Mouse (Mus musculus) left cerebral cortex, adult 8-10 months (tissue): ENCODE measurements around the gene Ppp4r3a. TPM values are rescaled to one million over a fixed set of nuclear protein-coding genes. Genes with fewer than 3 reads are reported as not detected.

ENCODE experiments used
- DNase-seq, 2 experiments: peaks; one replicate each; pipeline ENCODE4 v3.0.0; 2022; ENCODE audit warnings: low spot score in 2 of 2
- total RNA-seq, 4 experiments: library from RNA; stranded (reverse); gene quantifications; 2 replicates each; pipeline ENCODE4 v1.2.4; 2022

Gene Ppp4r3a
- total RNA-seq, 4 experiments from 2014 or later, result 37.1 to 43.7 (median 41.6) TPM

DNA sequence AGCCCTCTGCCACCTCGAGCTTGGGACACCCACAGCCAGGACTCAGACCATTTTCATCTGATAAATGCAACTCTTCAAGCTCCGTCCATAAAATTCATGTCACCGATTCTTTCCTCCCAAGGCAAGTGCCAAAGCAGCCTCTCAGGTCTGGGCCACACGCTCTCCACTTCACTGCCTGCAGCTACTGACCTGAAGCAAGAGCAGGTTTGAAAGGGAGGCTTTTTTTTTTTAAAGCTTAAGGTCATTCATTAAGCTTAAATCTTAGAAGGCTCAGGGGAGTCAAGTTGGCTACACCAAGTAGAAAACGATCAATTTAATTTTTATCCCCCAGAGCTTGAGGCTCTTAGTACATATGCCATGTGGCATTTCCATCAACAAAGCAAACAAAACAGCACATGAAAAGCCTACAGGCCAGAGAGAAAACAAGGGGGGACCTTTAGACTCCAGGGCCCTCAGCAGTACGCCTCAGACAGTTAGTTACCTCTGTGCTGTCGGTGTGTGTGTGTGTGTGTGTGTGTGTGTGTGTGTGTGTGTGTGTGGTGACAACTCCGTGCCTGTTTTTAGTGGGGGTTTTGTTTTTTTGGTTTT is 70.3 kb downstream of the Ppp4r3a start:
- no peak for DNase-seq

DNA sequence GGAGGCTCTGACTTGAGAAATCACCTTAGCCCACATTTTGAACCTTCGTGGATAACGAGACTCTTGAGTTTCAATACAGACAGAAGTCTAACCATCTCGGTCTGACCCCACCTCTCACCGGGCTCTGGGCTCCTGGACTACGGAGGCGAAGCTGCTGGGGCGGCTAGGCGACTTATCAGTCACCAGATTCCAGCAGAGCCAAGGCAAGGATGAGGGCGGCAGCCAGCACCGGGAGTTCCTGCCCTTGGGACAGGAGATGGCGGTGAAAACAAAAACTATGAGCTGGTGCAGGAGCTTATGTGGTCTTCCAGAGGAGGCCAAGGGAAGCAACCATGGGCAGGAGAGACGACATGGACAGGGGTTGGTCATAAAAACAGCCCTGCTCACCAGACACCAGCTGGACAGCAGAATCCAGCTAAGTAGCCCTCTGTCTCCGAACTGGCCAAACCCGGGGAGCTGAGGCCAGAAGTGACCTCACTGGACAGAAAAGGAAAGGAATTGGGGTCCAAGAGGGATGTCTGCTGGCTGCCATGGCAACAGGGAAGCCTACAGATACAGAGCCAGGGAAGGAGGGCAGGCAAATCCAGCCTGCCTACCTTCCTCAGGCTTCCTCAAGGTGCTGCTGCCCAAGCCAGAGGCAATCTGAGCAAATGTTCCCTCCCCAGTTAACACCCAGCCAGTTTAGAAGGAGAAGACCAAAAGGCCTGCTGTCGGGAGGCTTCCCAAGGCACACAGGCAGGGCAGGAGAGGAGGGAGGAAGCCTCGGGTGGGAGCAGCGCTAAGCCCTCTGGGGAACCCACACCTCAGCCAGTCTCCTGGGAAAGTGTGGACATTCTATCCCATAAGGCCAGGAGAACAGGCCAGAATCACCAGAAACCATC is 71.1 kb downstream of the Ppp4r3a start:
- no peak for DNase-seq

DNA sequence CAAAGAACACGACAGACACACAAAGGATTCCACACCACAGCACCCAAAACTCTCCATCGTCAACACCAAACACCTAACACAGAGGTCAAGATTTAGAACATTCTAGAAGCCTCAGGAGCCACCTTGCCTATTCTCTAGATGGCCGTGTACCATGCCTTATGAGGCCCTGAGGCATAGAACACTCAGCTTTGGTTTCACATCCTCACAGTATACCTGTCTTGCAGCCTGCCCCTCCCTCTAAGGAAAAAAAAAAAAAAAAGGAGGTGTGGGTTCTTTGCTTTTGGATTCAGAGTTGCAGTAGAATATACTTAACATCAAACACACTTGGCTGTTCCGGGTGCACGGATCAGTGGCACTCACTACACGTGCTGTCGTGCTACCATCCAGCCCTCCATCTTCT is 72.5 kb downstream of the Ppp4r3a start:
- no peak for DNase-seq

DNA sequence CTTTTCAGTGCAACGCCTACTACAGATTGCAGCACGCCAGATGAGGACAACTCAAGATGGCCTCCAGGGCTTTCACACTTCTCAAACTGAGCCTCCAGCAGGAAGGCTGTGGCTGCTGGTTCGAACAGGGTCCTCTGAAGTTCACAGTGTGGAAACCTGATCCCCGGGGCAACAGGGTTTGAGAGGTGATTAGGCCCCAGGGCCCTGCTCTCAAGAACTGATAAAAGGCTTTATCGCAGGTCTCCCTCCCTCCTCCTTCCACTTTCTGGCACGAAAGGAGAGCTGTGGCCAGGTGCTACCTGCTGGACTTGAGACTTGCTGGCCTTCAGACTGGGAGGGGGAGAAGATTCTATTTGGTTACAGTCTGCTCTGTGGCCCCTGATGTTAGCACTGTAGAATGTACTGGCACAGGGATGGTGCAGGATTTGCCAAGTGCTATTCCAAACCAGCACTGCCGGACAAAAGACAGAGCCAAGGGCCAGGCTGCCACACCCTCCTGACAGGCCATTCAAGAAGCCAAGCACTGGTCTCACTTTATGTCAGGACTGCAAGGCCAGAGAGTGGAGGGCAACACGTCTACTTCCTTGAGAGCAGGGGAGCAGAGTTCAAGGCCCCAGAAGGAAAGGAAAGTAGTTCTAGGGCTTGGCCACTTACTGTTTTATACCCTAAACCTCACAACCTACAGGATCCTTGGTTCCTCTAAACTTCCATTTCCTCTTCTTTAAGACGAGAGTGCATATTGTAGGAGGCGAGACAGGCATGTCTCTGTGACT is 73.2 kb downstream of the Ppp4r3a start:
- no peak for DNase-seq

DNA sequence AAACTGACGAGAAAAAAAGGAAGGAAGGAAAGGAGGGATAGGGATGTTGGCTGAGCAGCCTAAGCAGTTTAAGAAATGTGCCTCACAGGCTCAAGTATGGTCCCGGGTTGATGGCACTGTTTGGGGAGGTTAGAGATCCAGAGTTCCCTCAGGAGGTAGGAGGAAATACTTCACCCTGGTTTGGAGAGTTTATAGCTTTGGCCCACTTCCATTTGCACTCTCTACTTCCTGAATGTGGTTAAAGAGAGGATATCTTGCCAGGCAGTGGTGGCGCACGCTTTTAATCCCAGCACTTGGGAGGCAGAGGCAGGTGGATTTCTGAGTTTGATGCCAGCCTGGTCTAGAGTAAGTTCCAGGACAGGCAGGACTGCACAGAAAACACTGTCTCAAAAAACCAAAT is 74.3 kb downstream of the Ppp4r3a start:
- no peak for DNase-seq

DNA sequence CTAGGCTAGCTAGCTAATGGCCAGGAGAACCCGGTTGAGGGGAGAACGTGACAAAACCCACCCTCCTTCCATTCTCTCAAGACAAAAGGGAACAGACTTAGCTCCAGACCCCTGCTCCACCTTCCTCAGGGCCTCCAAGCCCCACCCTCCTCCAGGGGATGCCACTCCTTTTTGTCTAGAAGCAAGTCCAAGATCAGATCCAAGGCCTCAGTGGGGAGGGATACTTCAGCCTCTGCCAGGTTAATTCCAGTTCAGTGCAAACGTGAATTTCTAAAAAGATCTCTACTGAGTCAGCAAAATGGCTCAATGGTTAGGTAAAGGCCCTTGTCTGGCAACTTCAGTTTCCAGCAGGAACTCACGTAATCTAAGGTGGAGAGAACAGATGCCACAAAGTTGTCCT is 74.9 kb downstream of the Ppp4r3a start:
- DNase-seq, result no peak

DNA sequence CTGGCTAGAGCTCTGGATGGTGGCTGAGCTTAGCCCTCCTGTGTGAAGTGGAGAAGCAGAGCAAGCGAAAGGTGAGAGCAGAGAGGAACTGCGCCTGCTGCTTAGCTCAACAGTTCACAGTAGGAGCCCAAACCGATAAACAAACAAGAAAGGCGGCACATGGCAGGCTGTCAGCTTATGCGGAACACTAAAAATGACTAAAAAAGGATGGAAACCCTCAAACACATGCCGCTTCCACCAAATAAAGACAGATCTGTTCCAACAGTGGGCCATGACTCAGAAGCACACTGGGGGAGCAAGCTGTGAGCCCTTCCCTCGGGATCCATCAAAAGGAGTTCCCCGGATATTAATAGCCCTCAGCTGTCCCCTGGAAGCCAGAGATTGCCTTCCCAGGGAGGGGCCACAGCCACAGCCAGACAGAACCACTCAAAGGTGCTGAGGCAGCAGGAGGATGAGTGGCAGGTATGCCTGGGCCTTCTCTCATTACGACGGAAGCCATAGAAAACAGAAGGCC is 75.5 kb downstream of the Ppp4r3a start:
- peak in 1 of 2 experiments; percentile 79 for DNase-seq

DNA sequence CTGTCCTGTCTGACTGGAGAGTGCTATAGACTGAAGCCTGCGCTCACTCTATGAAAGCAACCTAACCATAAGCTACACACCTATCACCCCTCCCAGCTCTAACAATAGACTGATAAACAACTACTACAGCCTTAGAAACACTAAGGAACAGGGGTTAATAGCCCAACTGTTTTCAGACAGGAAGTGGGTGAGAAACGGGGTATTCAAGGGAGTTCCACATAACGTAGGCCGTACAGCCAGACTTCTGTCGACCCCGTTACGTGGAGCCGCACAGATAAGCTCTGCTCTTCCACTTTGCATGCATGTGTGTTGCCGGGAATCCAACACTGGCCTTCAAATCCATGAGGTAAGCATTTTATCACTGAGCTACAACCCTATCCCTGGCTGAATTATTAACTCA is 76.1 kb downstream of the Ppp4r3a start:
- no peak for DNase-seq

DNA sequence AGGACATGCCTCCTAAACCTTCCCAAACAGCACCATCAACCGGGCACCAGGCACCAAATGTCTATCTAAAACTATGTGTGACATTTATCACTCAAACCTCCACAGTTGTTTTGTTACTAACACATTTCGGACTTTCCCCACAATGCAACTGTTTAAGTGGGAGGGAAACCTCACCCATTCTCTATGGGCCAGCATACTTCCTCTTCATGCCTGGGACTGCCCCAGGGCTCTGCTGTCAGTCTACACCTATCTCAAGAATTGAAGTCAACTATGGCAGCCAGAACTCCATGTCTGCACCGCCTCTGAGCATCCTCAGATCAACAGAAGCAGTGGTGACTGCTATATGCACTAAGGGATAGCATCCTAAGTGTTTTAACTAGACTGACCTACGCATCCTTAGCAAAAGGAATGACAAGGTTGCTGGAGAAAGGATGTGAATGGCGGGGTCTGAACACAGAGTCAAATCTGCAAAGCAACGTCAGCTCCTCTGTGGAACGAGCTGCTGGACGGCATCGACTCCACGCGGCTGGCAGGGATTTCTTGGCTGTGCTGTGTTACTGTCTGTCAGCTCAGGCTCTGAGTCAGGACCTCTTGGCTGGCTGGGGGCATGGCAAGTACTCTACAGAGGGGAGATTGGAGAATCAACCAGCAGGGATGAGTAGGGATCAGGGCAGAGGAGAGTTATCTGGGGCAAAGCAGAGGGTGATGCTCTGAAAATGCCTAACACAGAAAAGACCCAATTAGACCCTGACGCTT is 77.7 kb downstream of the Ppp4r3a start:
- DNase-seq, result no peak

DNA sequence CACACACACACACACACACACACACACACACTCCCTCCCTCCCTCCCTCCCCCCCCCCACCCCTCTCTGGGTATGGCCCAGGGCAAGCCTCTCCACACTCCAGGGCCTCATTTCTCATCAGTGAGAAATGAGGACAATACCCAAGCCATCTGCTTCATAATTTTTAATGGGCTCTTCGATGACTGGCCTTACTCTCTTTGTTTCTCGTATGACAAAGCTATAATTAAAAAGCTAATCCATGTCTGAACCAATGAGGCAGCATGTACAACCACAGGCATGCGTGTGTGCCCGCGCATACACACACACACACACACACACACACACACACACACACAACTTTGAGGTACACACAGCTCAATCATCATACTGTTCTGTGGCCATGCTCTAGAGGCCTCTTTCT is 78.5 kb downstream of the Ppp4r3a start:
- DNase-seq, result no peak

DNA sequence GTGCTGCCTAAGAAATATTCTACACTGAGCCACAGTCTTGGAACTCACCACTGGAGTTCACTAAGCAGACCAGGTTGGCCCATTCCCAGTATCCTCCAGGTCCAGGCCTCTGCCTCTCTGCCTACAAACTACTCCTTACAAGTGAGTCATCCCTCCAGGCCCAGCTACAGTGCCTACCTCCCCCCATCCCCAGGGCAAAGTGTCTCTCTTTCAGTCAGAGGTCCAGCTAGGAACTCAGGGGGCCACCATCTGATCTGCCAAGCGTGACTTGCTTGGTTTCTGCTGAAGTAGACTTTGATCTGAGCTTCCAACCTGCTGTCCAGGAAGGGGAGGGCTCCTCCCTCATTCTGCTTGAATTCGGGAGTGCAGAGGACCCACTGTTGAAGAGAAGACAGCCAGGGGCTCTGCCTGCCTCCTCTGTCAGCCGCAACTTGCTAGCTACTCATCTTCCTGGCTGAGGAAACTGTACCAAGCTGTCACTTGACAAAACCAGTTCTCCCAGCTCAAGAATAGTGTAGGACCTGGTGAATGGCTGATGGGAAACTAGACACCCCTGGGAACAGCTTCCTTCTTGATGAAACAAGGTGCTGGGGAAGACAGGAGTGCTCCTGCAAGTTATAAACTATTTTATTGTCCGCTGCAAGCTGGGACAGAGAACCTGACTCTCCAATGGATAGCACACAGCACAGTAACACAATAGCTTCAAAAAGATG is 80.5 kb downstream of the Ppp4r3a start:
- DNase-seq, result no peak

DNA sequence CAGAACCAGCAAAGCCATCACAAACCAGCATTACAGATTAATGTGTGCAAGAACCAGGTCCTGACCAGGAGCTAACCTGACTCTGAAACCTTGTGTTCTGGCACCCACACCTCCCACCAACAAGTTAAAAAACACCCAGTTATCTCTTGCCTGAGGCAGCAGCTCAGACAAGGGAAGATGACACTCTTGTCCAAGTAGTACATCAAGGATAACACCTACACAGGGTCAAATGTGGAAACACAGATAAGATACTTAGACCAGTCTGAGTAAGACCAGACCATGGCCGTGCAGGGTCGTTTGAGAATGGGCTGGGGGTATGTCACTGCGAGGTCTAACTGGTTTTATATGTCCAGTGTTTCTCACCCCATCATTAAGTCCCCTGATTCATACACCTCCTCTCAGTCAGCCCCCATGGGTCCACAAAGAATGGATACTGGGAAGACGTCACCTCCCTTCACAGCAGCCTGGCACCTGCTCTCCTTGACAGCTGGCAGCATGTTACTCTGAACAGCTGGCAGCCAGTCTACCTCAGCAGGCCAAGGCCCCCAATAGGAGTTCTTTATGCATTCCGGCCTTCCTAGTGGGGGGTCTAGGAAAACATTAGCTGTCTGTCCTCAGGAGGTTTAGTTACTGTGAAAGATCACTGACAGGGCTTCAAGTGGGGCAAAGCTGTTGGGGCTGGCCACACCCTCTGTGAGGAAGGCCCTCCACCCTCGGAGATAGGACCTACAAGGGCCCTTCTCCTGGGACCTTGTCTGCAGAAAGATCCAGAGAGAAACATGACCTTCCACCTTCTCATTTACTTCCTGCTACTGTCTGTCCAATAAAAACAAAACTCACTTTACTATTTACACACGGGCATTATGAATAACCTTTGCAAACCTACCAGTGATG is 84.2 kb downstream of the Ppp4r3a start:
- DNase-seq, result no peak

DNA sequence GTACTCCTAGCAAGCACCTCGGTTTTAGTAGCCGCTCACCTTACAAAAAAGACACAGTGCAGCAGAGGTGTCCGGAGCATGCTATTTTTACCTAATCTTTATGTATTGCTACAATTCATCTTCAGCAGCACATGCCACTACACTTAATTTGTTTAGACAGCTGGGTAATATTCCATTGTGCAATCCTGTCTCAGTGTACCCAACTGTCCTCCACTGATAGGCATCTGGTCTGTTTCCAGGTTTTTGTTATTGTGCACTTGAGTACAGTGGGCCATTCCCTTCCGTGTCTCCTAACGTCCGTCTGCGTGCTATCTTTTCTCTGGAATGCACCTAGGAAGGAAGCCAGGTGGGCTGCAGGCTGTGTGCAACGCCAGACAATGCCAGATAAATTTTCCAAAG is 84.9 kb downstream of the Ppp4r3a start:
- no peak for DNase-seq

DNA sequence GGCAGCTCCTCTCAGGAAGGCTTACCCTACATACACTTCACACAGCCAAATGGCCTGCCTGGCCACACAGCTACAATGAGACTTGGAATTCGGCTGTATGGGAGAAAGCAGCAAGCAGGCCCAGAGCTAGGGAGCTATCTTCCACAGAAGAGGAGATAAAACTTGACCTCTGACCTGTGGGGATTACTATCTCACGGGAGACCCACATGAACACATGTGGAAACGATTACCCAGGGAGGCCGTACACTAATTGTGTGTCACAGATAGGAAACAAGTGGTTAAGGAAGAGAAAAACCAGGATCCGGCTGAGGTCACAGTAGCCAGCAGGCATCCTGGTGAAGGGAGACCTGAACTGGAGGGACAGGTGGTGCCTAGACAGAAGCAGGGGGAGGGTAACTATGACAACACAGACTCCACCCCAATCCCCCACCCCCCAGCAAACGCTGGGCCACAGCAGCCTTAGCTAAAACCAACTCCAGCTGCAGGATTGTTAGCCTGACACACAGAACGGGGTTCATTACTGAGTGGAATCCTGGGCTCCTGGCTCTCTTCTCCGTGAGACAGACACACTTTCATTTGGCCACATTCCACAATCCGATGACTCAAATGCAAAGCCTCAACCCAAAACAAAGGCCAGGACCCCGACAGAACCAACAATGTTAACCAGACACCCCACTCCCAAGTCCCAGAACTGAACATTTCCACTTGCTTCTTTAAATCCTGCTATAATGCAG is 85.5 kb downstream of the Ppp4r3a start:
- no peak for DNase-seq

DNA sequence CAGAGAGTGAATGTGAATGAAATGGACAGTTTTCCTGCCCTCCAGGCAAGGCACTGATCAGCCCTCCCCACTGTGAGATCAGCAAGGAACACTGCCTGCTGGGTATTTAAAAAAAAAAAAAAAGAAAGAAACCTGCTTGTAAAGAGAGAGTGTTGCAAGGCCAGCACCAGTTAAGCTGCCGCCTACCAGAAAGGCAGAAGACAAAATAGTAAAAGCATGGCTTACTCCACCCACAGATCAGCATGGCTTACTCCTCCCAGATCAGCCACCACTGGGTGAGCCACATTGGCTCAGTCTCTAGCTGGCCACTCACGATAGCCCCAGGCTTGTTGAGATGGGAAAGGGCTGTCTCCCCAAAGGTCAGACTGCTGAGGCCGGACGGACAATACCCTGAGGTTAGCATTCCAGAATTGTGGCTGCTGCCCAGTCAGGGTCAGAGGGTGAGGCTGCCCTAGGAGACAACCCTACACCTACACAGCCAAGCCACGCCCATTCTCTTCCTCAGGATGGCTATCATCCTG is 87.1 kb downstream of the Ppp4r3a start:
- peak in 1 of 2 experiments; percentile 75 for DNase-seq

DNA sequence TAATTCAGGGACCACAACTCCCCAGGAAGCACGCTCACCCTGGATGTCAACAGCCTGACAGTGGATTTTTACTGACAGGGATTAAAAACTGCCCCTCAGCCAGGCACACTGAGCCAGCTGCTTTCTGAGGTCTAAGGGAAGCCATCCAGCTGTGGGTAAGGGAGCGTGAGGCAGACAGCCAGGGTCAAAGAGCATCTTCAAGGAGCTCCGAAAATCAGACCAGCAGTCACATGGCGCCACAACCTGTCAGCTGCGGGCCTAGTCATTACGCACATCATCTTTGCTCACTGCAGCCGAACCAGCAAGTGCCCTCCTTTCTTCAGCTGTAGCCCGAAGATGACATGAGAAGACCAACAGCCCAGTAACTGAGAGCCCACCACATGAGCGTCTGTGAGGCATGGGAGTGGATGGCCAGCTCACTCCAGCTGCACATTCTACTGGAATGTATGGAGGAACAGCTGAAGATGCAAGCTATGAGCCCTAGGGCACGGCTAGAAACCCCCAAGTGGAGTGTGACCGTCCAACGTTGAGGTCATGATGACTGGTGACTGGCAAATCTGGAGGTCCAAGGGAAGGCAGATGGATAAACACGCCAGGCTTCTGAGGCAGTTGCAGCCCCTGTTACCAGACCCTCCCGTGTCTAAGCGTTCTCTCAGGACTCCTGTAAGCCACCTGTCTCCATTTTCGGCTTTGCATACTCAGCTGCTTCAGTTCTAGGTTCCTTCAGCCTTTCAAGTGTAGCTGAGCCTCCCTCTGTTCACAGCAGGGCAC is 87.7 kb downstream of the Ppp4r3a start:
- DNase-seq, result no peak

DNA sequence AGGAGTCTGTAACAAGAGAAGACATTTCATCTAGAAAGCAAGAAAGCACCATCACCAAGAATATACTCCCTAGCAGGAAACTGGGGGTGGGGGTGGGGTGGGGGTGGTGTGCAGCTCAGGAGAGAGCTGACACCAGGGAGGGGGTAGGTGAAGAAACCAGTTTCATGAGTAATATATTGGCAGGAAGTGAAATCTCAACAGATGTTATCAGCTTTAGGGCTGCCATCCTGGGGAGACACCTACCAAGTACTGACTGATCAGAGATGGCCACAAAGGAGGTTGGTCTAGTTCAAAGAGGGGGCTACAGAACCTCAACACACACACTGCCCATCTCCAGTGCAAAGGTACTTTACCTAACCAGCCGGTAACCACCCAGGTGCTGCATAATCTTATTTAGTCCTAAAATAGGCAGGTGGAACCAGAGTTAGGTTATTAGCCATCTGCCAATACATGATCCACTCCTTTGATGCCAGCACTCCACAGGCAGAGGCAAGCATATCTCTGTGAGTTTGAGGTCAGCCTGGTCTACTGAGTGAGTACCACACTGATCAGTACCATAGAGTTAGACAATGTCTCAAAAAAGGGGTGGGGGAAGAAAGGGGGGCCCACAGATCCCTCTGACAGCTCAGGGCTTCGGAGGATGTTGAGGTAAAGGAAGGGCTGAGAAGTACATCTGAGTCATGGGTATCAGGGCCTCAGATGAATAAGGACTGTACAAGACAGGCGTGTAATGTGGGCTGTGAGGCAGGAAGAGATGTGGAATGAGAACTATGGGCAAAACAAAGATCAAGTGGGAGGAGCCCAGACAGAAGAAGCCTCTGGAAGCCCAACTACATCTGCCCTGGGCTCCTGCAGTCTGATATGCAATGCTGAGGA is 89.1 kb downstream of the Ppp4r3a start:
- no peak for DNase-seq
